Mouse (Mus musculus) T-helper 2 cell (primary cell): ENCODE results near the gene Phf13.

Experiments used
- in situ Hi-C: fragments of 300-600 bp; cut with MboI, MseI; formaldehyde crosslinking; loops from one replicate; pipeline ENCODE4 v1.15.1; 2025; ENCODE audit warnings: high pct_unique_total_duplicates

Phf13 gene

DNA sequence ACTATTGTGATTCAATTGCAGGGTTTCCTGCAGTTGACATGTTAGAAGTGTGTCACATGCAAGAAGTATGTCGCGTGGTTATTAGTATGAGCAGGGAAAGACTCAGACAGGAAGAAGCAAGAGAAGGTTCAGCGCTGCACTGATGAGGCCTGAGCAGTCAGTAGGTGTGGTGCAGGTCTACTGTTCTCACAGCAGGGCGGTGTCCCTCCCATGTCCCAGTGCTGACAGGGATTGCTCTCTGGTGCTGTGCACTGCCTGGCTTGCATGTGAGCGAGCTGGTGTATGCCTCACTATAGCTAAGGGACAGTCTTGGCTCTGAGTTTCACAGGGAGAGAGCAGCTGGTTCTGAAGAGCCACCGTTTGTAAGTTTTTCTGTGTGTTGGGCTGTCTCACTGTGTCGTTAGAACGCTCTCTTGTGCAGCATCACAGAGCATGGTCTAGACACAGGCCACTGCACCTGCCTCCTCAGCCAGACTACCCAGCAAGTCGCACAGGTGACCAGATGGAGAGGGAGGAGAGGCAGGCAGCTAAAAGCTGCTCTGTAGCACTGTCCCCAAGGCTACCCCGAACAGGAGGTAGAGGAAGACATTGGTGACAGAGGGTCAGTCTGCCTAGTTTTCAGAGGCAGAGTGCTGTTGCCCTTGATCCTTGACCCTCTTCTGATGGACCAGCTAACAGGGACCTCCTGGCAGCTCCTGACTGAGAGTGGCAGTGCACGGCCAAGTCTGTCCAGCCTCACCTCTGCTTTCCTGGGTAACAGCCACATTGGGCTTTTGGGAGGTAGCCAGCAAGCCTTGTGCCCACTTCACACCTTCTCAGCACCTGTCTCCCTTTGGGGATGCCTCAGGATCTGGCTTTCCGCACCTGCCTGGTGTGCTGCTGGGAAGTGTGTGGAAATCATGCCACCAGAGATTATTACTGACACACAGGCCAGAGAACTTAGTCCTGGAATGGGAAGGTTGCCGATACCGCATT lies 47.3 kb downstream of the Phf13 start:
- in situ Hi-C loops, result no loop called here

DNA sequence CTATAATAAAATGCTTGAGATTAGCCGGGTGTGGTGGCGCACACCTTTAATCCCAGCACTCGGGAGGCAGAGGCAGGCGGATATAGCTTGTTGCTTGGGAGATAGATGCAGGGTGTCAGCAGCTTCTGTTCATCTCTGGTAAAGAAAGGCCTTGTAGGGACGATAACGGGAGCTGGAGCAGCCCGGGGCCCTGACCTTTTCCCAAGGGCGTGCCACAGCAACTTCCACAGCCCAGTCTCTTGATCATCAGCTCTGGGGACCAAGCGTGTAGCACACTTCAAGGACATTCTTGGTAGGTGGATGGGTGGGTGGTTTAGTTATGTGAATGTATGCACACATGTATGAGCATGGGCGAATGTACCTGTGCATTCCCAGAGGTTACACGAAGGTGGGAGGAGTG lies 49.8 kb downstream of the Phf13 start:
- in situ Hi-C loops, result no loop called here
